Mouse (Mus musculus) central nervous system, embryonic 14 days (tissue): Measurements from ENCODE around the gene Fibin. TPM values are rescaled to one million over a fixed set of nuclear protein-coding genes. Genes with fewer than 3 reads are reported as not detected.

Source experiments
- polyA plus RNA-seq: library from polyadenylated mRNA; depleted of rRNA; stranded (reverse); fragments of >200 nt; gene quantifications from 2 replicates; pipeline ENCODE4 v1.2.3, GENCODE M21; 2012; rRNA removed

Fibin gene
- 3.6 and 26.3 TPM in 2 replicates for polyA plus RNA-seq

GRCm38 (mm10) chr2:110362432-110363283, at the start of gene Fibin:
TSS of gene Fibin (minus strand) at chr2:110363183.

GRCm38 (mm10) chr2:110314509-110315155, 48.4 kb downstream of the Fibin start, which contains the start of gene Bbox1:
TSS of gene Bbox1 (minus strand) at chr2:110314560.

Other genes starting within 250 kb of the Fibin start
- 0.14 and 0.26 TPM in 2 replicates for gene Bbox1, start 48.6 kb downstream of the Fibin start, polyA plus RNA-seq
- gene Slc5a12, start 234.1 kb upstream of the Fibin start, polyA plus RNA-seq = 0.03 TPM in 1 of 2 replicates, not detected in the other